Mouse (Mus musculus) left cerebral cortex, postnatal 10 days (tissue): ENCODE measurements at regions not wholly inside any gene's neighbourhood (a gene's known extent, or its start where the extent isn't known, plus 50 kb on each side); places are given as distances from the start of the nearest gene placed in this dataset.

Source experiments
- DNase-seq, 2 experiments: peaks; one replicate each; pipeline ENCODE4 v3.0.0; 2021 to 2022; ENCODE audit warnings: low spot score in 2 of 2, mixed read lengths in 1 of 2; ENCODE audit errors: extremely low spot score in 1 of 2
- intact Hi-C: fragments of 180-260 bp; cut with DNase I; formaldehyde crosslinking; loops from one replicate; pipeline ENCODE4 v1.15.1; 2025

GRCm38 (mm10) chr6:36645415-36645814 lies 164.6 kb downstream of the Ptn start:
- intact Hi-C loops = no loop called here
- DNase-seq = no peak

- DNase-seq = no peak
- intact Hi-C loops = no loop called here
Measured at GRCm38 (mm10) chr6:36644880-36645279, 165.1 kb downstream of the Ptn start.

- no peak for DNase-seq
- intact Hi-C loops = no loop called here
Measured at GRCm38 (mm10) chr6:36637031-36637430, 173.0 kb downstream of the Ptn start.

GRCm38 (mm10) chr6:36627648-36628047 lies 182.4 kb downstream of the Ptn start:
- intact Hi-C loops = no loop called here
- no peak for DNase-seq

GRCm38 (mm10) chr6:36608281-36608970 lies 201.6 kb downstream of the Ptn start:
- intact Hi-C loops = no loop called here
- DNase-seq = peak in 1 of 2 experiments; percentile 18

GRCm38 (mm10) chr6:36605578-36606205 lies 204.3 kb downstream of the Ptn start:
- DNase-seq = peak in 1 of 2 experiments; percentile 33
- intact Hi-C loops = no loop called here

GRCm38 (mm10) chr6:36604802-36605201 lies 205.2 kb downstream of the Ptn start:
- intact Hi-C loops = no loop called here

GRCm38 (mm10) chr6:36596574-36596973 lies 208.7 kb downstream of the Chrm2 start:
- intact Hi-C loops = no loop called here
- no peak for DNase-seq

More at GRCm38 (mm10) chr6:36604802-36605201, 205.2 kb downstream of the Ptn start:
- no peak for DNase-seq

- no peak for DNase-seq
- intact Hi-C loops = no loop called here
Measured at GRCm38 (mm10) chr6:36590881-36591630, 203.2 kb downstream of the Chrm2 start.

GRCm38 (mm10) chr6:36581043-36581442 lies 193.2 kb downstream of the Chrm2 start:
- DNase-seq = no peak
- intact Hi-C loops = no loop called here
